Mouse (Mus musculus): ENCODE measurements around the gene Tob2.

The Tob2 gene

DNA sequence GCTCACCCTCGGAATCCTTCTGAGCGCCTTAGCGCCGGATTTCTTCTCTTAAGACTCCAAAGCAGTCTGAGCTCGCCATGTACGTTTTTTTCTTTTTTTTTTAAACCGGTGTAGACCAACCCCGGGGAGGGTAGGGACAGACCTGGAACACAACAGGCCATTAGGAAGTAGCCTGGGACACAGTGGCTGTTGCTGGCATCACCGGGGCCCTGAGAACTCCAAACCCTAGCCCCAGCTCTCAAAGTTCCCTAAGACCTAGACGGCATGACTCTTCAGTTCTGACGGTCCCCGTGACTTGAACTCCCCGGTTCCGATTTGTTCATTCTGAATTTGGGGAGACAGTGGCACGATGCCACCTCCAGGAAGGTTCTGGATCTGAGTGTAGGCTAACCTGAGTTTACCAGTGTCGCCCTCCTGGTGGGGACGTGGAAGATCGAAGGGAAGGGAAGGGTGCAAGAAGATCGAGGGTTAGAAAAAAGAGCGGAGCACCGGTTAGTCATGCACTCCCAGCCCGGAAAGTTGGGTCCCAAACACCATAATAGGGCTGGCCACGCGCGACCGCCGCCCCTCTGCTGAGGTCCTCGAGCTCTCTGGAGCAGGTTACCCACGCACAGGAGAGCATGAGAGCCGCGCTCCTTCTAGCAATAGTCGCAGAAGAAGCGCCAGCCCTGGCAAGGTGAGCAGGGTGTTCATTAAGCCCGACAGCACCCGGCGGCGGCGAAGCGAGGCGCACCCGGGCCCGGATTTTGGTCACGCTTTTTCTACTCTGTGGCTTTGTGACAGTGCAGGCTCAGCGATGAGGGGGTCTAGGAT lies at the start of gene Tob2:
Gene Tob2 (minus strand): TSS at position 280 of the 813 bp plus-strand sequence.
- DNase-seq = peak; percentile 84

DNA sequence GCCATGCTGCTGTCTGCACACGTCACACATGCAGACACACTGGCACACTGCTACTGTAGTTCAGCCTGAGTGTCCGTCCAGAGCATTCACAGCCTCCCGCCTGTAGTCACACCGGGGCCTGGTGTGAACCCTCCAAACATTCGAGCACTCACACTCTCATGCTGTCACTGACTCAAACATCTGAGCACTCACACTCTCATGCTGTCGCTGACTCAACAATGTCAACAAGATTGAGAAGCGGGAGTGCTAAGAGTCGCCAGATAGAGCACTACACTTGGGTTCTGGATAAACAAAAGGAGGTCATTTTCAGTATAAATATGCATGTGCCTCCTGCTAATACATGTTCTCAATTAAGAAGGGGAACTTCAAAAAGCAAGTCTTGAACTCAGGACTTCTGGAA lies 49.4 kb upstream of the Tob2 start:
- no peak for DNase-seq

- DNase-seq = peak; percentile 90
Measured at GRCm38 (mm10) chr15:81904939-81905338, 46.3 kb upstream of the Tob2 start.

GRCm38 (mm10) chr15:81898751-81899150 lies 40.2 kb upstream of the Tob2 start:
- no peak for DNase-seq

GRCm38 (mm10) chr15:81897607-81898285 lies 39.1 kb upstream of the Tob2 start:
- DNase-seq = no peak

DNA sequence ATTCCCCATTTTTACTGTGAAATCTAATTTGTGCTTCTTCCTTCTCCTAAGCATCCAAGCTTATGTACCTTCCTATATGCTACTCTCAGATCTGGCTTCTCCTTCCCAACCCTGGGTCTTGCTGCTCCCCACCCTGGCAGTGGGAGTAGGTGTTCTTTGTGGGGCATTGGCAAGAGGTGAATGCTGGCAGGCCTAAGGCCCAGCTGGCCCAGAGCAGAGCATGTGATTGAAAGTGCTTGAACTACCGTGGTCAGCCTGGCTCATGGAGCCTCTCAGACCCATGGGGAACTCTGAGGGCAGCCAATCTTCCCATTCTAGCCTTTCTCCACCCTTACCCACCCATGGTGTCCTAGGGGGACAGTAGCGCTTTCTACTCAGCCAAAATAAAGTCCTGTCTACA lies 37.8 kb upstream of the Tob2 start:
- DNase-seq = no peak

DNA sequence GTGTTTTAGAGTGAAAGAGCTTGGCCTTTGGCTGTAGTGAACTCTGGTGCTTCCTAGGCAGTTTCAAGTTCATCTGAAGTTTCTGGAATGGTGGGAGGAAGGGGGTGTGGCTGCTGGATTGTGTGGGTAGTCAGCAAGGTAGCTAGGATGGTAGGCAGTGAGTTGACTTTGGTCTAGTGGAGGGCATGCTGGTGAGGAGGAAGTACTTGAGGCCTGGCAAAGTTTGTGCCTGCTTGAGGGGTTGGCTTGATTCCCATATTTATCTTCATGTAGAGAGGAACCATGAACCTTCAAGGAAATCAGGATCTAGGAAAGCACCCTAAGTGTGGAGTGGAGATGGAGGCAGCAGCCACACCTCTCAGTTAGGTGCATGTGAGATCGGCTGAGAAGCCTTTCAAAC lies 35.4 kb upstream of the Tob2 start:
- DNase-seq = no peak

DNA sequence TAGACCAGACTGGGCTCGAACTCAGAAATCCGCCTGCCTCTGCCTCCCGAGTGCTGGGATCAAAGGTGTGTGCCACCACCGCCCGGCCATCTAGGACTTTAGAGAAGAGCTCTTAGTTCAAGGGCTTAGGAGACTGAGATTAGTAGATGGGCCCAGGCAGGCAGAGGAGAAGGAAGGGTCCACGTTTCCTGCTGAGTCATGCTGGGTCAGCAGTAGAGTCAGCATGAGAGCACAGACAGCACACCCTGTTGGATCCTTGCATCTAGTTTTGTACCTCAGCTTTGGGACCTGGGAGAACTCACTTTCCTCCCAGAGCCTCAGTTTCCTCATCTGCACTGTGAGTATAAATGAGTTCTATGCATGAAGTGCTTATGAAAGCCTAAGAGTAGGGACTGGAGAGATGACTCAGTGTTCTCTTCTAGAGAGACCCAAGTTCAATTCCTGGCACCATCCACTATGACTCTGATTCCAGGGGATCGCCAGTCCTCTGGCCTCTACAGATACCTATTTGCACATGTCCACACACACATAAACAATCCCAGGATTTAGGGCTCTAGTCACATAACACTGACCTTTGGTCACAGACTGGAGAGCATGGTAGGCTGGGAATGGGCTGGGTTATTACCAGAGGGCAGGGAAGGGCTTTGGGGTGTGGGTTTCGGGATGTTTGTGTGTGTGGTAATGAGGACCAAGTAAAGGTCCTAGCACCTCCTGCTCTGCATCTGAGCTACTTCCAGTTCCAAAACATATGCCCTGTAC lies 33.4 kb upstream of the Tob2 start:
- no peak for DNase-seq

- DNase-seq = no peak
Measured at GRCm38 (mm10) chr15:81891140-81891802, 32.7 kb upstream of the Tob2 start.

DNA sequence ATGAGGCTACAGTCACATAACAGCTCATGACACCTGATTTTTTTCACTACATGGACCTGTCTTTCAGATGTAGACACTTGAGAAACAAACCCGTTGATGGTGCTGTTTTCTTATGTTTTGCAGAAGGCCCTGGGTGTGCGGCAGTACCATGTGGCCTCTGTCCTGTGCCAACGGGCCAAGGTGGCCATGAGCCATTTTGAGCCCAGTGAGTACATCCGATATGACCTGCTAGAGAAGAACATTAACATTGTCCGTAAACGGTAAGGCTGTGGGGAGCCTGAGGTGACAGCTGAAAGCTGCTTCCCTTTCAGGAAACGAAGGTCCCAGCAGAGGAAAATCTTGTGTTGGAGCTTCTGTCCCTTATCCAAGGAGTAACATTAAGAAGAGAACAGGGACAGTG lies 30.6 kb upstream of the Tob2 start:
- no peak for DNase-seq

DNA sequence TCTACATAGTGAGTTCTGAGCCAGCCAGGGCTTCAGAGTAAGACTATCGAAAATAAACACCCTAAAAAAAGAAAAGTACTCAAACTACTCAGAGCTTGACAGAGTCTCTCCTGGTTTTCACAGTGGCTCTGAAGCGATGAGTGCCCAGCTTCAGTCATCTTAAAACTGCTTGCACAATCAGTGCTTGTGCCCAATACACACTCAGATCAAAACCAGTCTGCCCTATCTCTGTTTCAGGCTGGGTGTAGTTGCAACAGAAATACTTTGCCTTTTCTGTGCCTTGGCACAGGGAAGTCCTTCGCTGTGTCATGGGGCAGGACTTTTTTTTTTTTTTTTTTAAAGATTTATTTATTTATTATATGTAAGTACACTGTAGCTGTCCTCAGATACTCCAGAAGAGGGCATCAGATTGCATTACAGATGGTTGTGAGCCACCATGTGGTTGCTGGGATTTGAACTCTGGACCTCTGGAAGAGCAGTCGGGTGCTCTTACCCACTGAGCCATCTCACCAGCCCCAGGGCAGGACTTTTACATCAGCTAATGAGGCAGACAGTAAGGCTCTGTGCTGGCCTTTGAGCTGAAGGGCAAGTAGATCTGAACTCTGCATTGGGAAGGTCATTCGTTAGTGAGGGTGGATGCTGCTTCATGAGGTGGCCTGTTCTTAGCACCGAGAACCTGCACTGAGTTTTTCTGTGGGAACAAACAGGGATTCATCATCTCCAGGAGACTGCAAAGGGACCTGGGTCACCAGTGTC lies 28.4 kb upstream of the Tob2 start:
- no peak for DNase-seq

DNA sequence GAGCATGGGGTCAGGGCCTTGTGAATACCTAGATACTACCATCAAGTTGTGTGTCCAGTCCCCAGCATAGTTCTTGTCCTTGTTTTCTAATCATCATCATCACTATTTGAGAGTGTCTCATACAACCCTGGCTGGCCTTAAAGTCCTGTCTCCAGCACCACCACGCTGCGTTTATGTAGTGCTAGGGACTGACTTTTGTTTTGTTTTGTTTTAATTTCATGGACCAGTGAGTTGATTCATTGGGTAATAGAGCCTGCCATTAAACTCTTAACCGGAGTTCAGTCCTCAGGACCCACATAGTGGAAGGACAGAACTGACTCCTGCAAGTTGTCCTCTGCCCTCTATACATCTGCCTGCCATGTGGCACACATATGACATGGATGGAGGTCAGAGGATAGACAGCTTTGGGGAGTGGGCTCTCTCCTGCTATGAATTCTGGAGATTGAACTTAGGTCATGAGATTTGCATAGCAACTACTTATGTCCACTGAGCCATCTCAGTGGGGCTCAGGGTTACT lies 26.9 kb upstream of the Tob2 start:
- DNase-seq = no peak

- DNase-seq = no peak
Measured at GRCm38 (mm10) chr15:81882348-81882747, 23.8 kb upstream of the Tob2 start.

- no peak for DNase-seq
Measured at GRCm38 (mm10) chr15:81879531-81880401, 21.2 kb upstream of the Tob2 start.

- DNase-seq = peak; percentile 99
Measured at GRCm38 (mm10) chr15:81872262-81873136, 13.9 kb upstream of the Tob2 start, which contains the start of gene Aco2. Gene Aco2 (plus strand): TSS chr15:81872309.

GRCm38 (mm10) chr15:81871604-81872261 lies 13.1 kb upstream of the Tob2 start, which contains the start of gene Phf5a:
Gene Phf5a (minus strand): TSS chr15:81871911.
- DNase-seq = peak; percentile 86

DNA sequence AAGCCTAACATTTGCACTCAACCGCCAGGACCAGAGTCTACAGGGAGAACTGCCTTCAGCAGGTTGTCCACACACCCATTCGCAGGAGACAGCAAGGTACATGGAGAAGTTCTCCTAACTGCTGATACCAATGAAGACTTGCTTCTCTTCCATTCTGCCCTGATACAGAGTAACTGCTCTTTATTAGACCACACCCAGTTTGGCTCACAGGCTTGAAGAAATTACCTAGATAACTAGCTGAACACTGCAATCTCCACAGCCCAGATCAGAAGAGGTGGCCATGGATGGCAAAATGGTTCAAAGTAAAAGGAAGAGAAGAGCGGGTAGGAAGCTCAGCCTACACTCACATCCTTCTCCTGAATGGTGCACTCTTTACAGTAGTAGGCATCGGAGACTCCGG lies 11.4 kb upstream of the Tob2 start:
- DNase-seq = no peak

- DNase-seq = no peak
Measured at GRCm38 (mm10) chr15:81864238-81864637, 5.6 kb upstream of the Tob2 start.

- no peak for DNase-seq
Measured at GRCm38 (mm10) chr15:81860471-81861135, 2.0 kb upstream of the Tob2 start.

Data from thymus, postnatal 4 days (tissue).